ENCODE assay signal across 23 mouse cellular contexts in the genomic region with DNA sequence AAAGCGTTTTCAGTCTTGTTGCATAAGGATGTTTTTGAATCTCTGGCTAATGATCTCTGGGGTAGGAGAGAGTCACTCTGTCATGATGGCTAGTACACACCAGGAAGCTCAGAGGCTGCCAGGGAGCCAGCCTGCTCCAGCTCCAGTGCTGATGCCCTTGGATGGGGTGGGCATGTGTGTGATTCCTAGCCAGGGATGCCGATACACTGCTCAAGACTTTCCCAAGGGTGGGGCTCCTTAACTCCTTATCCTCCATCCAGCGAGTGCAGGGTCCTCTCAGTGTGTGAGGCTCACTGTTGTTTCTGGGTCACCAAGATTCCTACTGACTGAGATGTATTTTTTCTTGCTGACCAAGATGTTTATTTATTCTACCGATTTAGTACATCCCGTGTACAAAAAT.
"Had no signal": no experiment of that assay in that cellular context is flagged by ENCODE, and none has a peak within 500 bp of the region (broad histone marks: within the 10 kb centered on the region; RNA-seq: fewer than 3 reads in every experiment).

No protein-coding gene starts in this region.

- DNase-seq: gastrocnemius, postnatal 14 days; gastrocnemius, postnatal 36 days; heart, adult 2 months; heart, postnatal 14 days; heart, postnatal 36 days; kidney, adult 11 months; kidney, adult 8-10 months; kidney, postnatal 14 days; kidney, postnatal 36 days; layer of hippocampus, adult 9-11 months; layer of hippocampus, postnatal 36 days; liver; liver, embryonic 13.5 days had no signal

- H3K36me3 ChIP-seq: heart, embryonic 13.5 days; heart, embryonic 15.5 days; limb, embryonic 10.5 days; limb, embryonic 12.5 days; liver, embryonic 13.5 days had no signal

- H3K9ac ChIP-seq: heart, embryonic 13.5 days; heart, embryonic 15.5 days; hindbrain, embryonic 14.5 days; limb, embryonic 12.5 days; liver, embryonic 13.5 days had no signal

- H3K27me3 ChIP-seq: heart, embryonic 13.5 days; heart, embryonic 15.5 days; limb, embryonic 12.5 days; liver, embryonic 13.5 days had no signal

- H3K4me2 ChIP-seq: heart, embryonic 11.5 days; heart, embryonic 13.5 days; heart, embryonic 15.5 days; hindbrain, embryonic 14.5 days; limb, embryonic 12.5 days; liver, embryonic 11.5 days; liver, embryonic 13.5 days had no signal

- H3K9me3 ChIP-seq: heart, embryonic 13.5 days; heart, embryonic 15.5 days; limb, embryonic 10.5 days; limb, embryonic 12.5 days; liver, embryonic 13.5 days had no signal

- H3K27ac ChIP-seq: heart, adult 2 months; heart, embryonic 13.5 days; heart, embryonic 15.5 days; hindbrain, embryonic 14.5 days; hindbrain, postnatal 0 days; kidney, postnatal 0 days; limb, embryonic 10.5 days; limb, embryonic 12.5 days; liver, embryonic 13.5 days had no signal

- H3K4me3 ChIP-seq: heart, adult 2 months; heart, embryonic 13.5 days; heart, embryonic 15.5 days; limb, embryonic 10.5 days; limb, embryonic 12.5 days; liver, embryonic 13.5 days had no signal

- H3K4me1 ChIP-seq: heart, embryonic 13.5 days; heart, embryonic 15.5 days; liver, embryonic 13.5 days had no signal

- ATAC-seq: hindbrain, postnatal 0 days; intestine, embryonic 16.5 days had no signal
